Mouse (Mus musculus): Measurements from ENCODE around the gene Mllt3. TPM values are rescaled to one million over a fixed set of nuclear protein-coding genes. Genes with fewer than 3 reads are reported as not detected.
A peak's percentile ranks its signal among the peaks of the same experiment; 100 is the strongest.

Gene Mllt3
- total and polyA plus RNA-seq, 3 experiments, result 15.4 to 75.3 TPM; not detected in 1

DNA sequence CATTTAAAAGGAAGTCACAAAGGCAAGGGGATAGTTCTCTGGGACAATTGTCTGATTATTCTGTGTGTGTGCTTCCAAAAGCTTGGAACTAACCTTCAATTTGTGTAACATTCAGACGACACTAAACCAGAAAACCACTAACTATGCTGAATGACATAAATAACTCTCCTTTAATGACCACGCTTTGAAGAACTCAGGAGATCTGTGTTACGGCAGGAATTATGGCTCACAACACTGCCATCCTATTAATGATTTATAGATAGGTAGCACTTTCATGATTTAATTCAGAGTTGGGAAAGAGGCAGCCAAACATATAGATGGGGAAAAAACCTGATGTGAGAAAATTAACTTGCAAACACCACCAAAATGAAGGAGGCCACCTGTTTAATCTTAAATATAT lies 168.1 kb downstream of the Mllt3 start:
- Histone ChIP-seq H3K27me3 (ENCODE audit: control insufficient read depth in 1 of 2, insufficient read depth in 2 of 2, low read length in 2 of 2) (no peaks in the 10 kb centered on the region), H3K4me3 (ENCODE audit: control insufficient read depth in 1 of 2, insufficient read depth in 1 of 2, low read depth in 2 of 2, low read length in 2 of 2) (no peak overlapping the region), H3K79me2 (ENCODE audit: control insufficient read depth, insufficient read depth, low read length, poor library complexity) (no peaks in the 10 kb centered on the region), H3K9me3 (replicated peaks; ENCODE audit: insufficient read depth, low read length) (no peaks in the 10 kb centered on the region), H3K9ac (ENCODE audit: control insufficient read depth, low read depth, low read length, poor library complexity, severe bottlenecking) (no peak overlapping the region), H3K36me3 (ENCODE audit: control insufficient read depth in 1 of 2, insufficient read depth in 2 of 2, low read length in 2 of 2) (peaks cover 0 to 11% of the 10 kb centered on the region in 2 experiments; a peak in 2 of 4 replicates), H3K4me1 (ENCODE audit: control insufficient read depth in 1 of 2, insufficient read depth in 2 of 2, low read length in 2 of 2) (peaks cover 6 to 10% of the 10 kb centered on the region in 2 experiments), H3K27ac (ENCODE audit: control insufficient read depth, low read depth, low read length) (no peak overlapping the region)
- no peak for DNase-seq (ENCODE audit: low read depth, low spot score)
- no peak for TF ChIP-seq MYB (IDR thresholded peaks at IDR 0.05; ENCODE audit: low read depth, low read length)
- no peak for TF ChIP-seq POLR2A (IDR thresholded peaks at IDR 0.05; ENCODE audit: control insufficient read depth in 1 of 2, insufficient read depth in 1 of 2, low read depth in 1 of 2, low read length in 2 of 2, poor library complexity in 1 of 2)
- no peak for TF ChIP-seq USF1 (IDR thresholded peaks at IDR 0.05; ENCODE audit: low read depth, low read length)
- TF ChIP-seq GATA1 (IDR thresholded peaks at IDR 0.05; ENCODE audit: low read depth, low read length), result no peak
- no peak for TF ChIP-seq HCFC1 (IDR thresholded peaks at IDR 0.05; ENCODE audit: low read depth, low read length)
- no peak for TF ChIP-seq NRF1 (IDR thresholded peaks at IDR 0.05; ENCODE audit: insufficient read depth, low read depth, low read length, poor library complexity, severe bottlenecking)
- TF ChIP-seq ELF1 (IDR thresholded peaks at IDR 0.05; ENCODE audit: low read depth, low read length), result no peak
- TF ChIP-seq ZC3H11A (IDR thresholded peaks at IDR 0.05; ENCODE audit: low read depth, low read length), result no peak
- TF ChIP-seq CHD1 (IDR thresholded peaks at IDR 0.05; ENCODE audit: low read depth, low read length), result no peak

DNA sequence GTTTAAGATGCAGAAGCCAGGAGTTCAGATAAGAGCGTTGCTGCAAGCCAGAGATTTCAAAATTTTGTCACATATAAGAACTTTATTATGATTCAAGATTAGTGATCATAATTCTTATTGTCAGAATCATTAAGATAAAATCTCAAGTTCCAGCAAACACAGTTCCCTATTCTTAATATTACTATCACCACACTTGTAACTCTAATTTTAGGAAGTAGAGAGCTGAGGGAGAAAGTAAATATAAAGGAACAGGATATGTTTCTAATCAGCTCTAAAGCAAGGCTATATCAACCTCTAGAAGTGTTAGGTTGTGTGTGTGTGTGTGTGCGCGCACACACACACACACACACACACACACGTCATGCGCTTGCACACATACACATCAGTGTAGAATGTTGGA lies 170.0 kb downstream of the Mllt3 start:
- Histone ChIP-seq H3K27ac (ENCODE audit: control insufficient read depth, low read depth, low read length) (no peak overlapping the region), H3K27me3 (ENCODE audit: control insufficient read depth in 1 of 2, insufficient read depth in 2 of 2, low read length in 2 of 2) (no peaks in the 10 kb centered on the region), H3K9me3 (replicated peaks; ENCODE audit: insufficient read depth, low read length) (no peaks in the 10 kb centered on the region), H3K9ac (ENCODE audit: control insufficient read depth, low read depth, low read length, poor library complexity, severe bottlenecking) (no peak overlapping the region), H3K4me3 (ENCODE audit: control insufficient read depth in 1 of 2, insufficient read depth in 1 of 2, low read depth in 2 of 2, low read length in 2 of 2) (no peak overlapping the region), H3K36me3 (ENCODE audit: control insufficient read depth in 1 of 2, insufficient read depth in 2 of 2, low read length in 2 of 2) (peaks cover 0 to 29% of the 10 kb centered on the region in 2 experiments; a peak in 2 of 4 replicates), H3K79me2 (ENCODE audit: control insufficient read depth, insufficient read depth, low read length, poor library complexity) (no peaks in the 10 kb centered on the region), H3K4me1 (ENCODE audit: control insufficient read depth in 1 of 2, insufficient read depth in 2 of 2, low read length in 2 of 2) (peaks cover 17 to 24% of the 10 kb centered on the region in 2 experiments)
- peak; percentile 56 for DNase-seq (ENCODE audit: low read depth, low spot score)
- TF ChIP-seq ETS1 (IDR thresholded peaks at IDR 0.05; ENCODE audit: low read depth, low read length) (0 out of 2 replicates have a peak, but pooled peaks have one; percentile 6), BHLHE40 (IDR thresholded peaks at IDR 0.05; ENCODE audit: borderline replicate concordance, low read depth, low read length) (no peak), GATA1 (IDR thresholded peaks at IDR 0.05; ENCODE audit: low read depth, low read length) (peak; percentile 57; the same call in 1 of the 2 replicates), KAT2A (conservative IDR thresholded peaks at IDR 0.05; ENCODE audit: low read depth, low read length) (no peak), CHD1 (IDR thresholded peaks at IDR 0.05; ENCODE audit: low read depth, low read length) (no peak), MAZ (IDR thresholded peaks at IDR 0.05; ENCODE audit: low read depth, low read length) (no peak), MAX (IDR thresholded peaks at IDR 0.05; ENCODE audit: low read length) (no peak), MXI1 (IDR thresholded peaks at IDR 0.05; ENCODE audit: low read depth, low read length) (no peak), EP300 (IDR thresholded peaks at IDR 0.05; ENCODE audit: low read depth in 1 of 2, low read length in 2 of 2) (peak; percentile 18 to 58; a peak in 3 of 4 replicates), NRF1 (IDR thresholded peaks at IDR 0.05; ENCODE audit: insufficient read depth, low read depth, low read length, poor library complexity, severe bottlenecking) (no peak), RCOR1 (IDR thresholded peaks at IDR 0.05; ENCODE audit: low read depth, low read length) (no peak), UBTF (IDR thresholded peaks at IDR 0.05; ENCODE audit: borderline replicate concordance, insufficient read depth, low read depth, low read length) (0 out of 2 replicates have a peak, but pooled peaks have one; percentile 40), SMC3 (IDR thresholded peaks at IDR 0.05; ENCODE audit: low read depth, low read length) (no peak)

Data from MEL (cell line).